Mouse (Mus musculus): ENCODE results near the gene H2-Q6. TPM values are rescaled to one million over a fixed set of nuclear protein-coding genes. Genes with fewer than 3 reads are reported as not detected.
"Not testable (repeated sequence)": the region's sequence is repeated elsewhere in the genome, so short reads cannot be mapped to it uniquely, and the experiment has no call there.

Gene H2-Q6
- 235 to 503 TPM (median 268 TPM) in 3 replicates for total RNA-seq (2017)

DNA sequence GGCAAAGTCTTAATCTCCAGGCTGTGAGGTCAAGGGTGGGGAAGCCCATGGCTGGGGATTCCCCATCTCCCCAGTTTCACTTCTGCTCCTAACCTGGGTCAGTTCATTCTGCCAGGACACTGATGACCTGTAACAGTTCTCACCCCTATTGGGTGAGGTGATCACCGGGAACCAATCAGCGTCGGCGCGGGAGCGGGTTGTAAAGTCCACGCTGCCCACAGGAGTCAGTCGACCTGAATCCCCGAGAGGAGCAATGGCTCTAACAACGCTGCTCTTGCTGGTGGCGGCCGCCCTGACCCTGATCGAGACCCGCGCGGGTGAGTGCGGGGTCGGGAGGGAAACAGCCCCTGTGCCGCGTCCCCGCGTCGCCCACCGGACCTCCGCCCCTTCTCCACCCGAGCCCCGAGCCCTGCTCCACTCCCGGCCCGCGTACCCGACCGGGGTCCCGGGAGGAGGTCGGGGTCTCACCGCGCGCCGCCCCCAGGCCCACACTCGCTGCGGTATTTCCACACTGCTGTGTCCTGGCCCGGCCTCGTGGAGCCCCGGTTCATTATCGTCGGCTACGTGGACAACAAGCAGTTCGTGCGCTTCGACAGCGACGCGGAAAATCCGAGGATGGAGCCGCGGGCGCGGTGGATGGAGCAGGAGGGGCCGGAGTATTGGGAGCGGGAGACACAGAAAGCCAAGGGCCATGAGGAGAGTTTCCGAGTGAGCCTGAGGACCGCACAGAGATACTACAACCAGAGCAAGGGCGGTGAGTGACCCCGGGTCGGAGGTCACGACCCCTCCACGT lies at the start of gene H2-Q6:
Gene H2-Q6 (plus strand): TSS at position 227 of the 793 bp plus-strand sequence.
- ATAC-seq (replicated peaks; ENCODE audit: insufficient number of reproducible peaks, low FRiP score, low TSS enrichment, poor library complexity, severe bottlenecking) = peak; percentile 93

DNA sequence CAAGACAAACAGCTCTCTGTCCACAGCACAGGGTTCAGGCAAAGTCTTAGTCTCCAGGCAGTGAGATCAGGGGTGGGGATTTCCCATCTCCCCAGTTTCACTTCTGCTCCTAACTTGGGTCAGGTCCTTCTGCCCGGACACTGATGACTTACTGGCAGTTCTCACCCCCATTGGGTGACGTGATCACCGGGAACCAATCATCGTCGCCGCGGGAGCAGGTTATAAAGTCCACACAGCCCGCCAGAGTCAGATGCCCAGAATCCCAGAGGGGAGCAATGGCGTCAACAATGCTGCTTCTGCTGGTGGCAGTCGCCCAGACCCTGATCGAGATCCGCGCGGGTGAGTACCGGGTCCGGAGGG lies 45.3 kb upstream of the H2-Q6 start, which contains the start of gene H2-Q4:
Gene H2-Q4 (plus strand): TSS at position 249 of the 360 bp plus-strand sequence.
- ATAC-seq (replicated peaks; ENCODE audit: insufficient number of reproducible peaks, low FRiP score, low TSS enrichment, poor library complexity, severe bottlenecking) = peak; percentile 99

DNA sequence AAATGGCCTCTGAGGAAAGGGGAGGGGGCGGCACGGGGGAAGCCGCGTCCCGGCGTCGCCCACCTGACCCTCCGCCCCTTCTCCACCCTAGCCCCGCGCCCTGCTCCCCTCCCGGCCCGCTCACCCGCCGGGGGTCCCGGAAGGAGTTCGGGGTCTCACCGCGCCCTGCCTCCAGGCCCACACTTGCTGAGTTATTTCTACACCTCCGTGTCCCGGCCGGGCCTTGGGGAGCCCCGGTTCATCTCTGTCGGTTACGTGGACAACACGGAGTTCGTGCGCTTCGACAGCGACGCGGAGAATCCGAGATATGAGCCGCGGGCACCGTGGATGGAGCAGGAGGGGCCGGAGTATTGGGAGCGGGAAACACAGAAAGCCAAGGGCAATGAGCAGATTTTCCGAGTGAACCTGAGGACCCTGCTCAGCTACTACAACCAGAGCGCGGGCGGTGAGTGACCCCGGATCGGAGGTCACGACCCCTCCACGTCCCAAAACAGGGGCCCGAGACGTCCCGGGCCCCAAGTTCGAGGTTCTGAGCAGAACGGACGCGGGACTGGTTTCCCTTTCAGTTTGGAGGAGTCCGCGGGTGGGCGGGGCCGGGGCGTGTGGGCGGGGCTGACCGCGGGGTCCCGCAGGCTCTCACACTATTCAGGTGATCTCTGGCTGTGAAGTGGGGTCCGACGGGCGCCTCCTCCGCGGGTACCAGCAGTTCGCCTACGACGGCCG lies 44.8 kb upstream of the H2-Q6 start:
- ATAC-seq (replicated peaks; ENCODE audit: insufficient number of reproducible peaks, low FRiP score, low TSS enrichment, poor library complexity, severe bottlenecking) = peak; percentile 12; the same call in 1 of the 2 replicates

DNA sequence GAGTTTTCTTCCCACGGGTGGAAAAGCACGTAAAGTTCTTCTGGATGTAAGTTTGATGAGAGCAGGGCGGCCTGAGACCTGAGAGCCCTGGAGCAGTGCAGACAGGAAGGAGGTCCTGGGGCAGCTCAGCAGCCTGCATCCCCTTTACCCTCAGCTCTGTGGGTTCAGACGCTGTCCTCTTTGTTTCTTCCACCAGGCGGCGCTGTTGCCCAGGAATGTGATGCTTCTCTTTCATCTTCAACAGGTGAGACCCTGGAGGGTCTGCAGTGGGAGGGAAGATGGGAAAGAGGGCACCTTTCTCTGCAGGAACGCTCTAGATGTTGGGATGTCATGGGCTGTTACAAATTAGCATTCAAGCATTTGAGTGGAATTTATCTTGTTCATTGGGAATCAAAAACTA lies 34.9 kb upstream of the H2-Q6 start:
- ATAC-seq (replicated peaks; ENCODE audit: insufficient number of reproducible peaks, low FRiP score, low TSS enrichment, poor library complexity, severe bottlenecking) = not testable (repeated sequence)

DNA sequence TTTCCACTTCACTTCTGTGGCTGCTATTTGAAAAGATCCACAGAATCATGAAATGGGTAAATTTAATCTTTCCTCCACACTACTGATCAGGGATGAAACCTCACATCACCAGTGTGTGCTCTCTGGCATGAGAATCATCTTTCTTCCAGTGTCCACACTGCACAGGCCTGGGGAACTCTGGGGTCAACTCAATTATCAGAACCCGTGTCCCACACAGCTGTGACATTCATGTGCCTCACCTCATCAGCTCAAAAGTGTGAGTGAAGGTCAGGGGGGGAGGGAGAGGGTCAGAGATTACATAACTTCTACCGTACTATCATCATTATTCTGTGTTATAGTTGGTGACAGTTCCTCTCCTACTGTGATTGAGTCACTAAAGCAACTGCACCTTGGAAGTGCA lies 32.0 kb upstream of the H2-Q6 start:
- ATAC-seq (replicated peaks; ENCODE audit: insufficient number of reproducible peaks, low FRiP score, low TSS enrichment, poor library complexity, severe bottlenecking) = not testable (repeated sequence)

DNA sequence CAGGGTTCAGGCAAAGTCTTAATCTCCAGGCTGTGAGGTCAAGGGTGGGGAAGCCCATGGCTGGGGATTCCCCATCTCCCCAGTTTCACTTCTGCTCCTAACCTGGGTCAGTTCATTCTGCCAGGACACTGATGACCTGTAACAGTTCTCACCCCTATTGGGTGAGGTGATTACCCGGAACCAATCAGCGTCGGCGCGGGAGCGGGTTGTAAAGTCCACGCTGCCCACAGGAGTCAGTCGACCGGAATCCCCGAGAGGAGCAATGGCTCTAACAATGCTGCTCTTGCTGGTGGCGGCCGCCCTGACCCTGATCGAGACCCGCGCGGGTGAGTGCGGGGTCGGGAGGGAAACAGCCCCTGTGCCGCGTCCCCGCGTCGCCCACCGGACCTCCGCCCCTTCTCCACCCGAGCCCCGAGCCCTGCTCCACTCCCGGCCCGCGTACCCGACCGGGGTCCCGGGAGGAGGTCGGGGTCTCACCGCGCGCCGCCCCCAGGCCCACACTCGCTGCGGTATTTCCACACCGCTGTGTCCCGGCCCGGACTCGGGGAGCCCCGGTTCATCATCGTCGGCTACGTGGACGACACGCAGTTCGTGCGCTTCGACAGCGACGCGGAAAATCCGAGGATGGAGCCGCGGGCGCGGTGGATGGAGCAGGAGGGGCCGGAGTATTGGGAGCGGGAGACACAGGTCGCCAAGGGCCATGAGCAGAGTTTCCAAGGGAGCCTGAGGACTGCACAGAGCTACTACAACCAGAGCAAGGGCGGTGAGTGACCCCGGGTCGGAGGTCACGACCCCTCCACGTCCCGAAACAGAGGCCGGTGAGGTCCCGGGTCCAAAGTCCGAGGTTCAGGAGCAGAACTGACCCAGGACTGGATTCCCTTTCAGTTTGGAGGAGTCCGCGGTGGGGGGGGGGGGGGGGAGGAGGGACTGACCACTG lies 30.5 kb upstream of the H2-Q6 start:
- peak; percentile 97 for ATAC-seq (replicated peaks; ENCODE audit: insufficient number of reproducible peaks, low FRiP score, low TSS enrichment, poor library complexity, severe bottlenecking)

DNA sequence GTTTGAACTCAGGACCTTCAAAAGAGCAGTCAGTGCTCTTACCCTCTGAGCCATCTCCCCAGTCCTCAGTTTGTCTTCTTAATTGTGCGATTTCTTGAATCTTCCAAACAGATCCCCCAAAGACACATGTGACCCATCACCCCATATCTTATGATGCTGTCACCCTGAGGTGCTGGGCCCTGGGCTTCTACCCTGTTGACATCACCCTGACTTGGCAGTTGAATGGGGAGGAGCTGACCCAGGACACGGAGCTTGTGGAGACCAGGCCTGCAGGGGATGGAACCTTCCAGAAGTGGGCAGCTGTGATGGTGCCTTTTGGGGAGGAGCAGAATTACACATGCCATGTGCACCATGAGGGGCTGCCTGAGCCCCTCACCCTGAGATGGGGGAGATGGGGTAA lies 27.7 kb upstream of the H2-Q6 start:
- not testable (repeated sequence) for ATAC-seq (replicated peaks; ENCODE audit: insufficient number of reproducible peaks, low FRiP score, low TSS enrichment, poor library complexity, severe bottlenecking)

DNA sequence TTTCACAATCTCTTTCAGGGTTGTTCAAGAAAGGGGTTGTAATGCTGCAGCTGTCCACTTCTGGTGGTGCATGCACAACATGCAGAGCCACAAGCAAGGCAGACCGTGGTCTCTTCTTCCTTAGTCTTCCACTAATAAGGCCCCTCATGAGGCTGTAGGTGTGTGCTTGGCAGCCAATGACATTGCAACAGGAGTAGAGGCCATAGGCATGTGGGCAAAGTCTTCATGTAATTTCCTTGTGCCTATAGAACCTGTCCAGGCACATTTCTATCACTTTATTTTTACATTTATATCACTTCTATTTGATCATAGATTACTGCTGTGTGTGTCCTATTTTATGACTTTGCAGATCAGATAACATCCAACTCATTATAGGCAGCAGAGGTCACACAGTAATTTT lies 11.6 kb upstream of the H2-Q6 start:
- ATAC-seq (replicated peaks; ENCODE audit: insufficient number of reproducible peaks, low FRiP score, low TSS enrichment, poor library complexity, severe bottlenecking) = not testable (repeated sequence)

DNA sequence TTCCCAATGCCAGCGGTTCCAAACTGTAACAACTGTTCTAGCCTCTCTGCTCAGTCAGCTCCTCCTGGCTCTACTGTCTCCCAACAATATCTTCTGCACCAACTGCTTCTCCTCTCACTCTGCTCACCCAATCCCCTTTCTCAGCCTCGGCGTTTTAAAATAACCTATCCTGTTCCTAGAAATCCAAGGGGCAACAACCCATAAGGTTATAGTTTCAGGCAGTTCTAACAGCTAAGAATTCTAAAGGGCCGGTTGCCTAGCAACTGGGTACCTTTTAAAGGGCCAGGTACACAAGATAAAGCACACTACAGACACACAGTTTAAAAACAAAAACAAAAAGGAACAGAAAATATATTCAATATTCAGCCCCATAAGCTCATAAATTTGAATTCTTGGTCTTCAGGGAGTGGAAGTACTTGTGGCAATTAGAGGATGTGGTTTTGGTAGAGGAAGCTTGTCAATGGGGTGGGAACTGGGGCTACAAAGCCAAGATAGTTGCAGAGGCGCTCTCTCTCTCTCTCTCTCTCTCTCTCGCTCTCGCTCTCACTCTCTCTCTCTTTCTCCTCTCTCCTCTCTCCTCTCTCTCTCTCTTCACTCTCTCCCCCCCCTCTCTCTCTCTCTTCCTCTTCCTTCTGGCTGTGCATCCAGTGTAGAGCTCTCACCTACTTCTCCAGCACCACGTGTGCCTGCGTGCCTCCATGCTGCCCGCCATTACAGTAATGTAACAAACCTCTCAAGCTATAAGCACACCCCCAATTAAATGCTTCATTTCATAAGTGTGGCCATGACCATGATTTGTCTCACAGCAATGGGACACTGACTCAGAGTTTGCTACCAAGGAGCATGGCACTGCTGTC lies 9.1 kb upstream of the H2-Q6 start:
- ATAC-seq (replicated peaks; ENCODE audit: insufficient number of reproducible peaks, low FRiP score, low TSS enrichment, poor library complexity, severe bottlenecking) = peak; percentile 78

DNA sequence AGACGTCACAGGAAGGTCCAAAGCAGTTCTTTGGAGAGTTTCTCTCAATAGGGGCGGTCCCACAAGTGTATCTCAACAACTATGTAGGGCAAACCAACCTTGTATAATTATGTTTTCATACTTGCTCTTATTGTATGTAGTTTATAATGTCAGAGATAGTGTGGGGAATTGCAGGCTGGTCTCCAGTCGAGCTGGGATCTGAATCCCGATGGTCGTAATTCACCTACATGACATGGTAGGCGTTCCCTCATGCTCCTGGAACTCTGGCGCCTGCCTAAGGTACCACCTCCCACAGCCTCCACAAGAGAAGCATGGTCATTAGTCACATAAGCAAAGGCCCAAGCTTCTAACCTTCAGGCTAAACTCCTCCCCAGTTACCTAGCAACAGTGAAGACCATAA lies 5.9 kb upstream of the H2-Q6 start:
- ATAC-seq (replicated peaks; ENCODE audit: insufficient number of reproducible peaks, low FRiP score, low TSS enrichment, poor library complexity, severe bottlenecking) = no peak

DNA sequence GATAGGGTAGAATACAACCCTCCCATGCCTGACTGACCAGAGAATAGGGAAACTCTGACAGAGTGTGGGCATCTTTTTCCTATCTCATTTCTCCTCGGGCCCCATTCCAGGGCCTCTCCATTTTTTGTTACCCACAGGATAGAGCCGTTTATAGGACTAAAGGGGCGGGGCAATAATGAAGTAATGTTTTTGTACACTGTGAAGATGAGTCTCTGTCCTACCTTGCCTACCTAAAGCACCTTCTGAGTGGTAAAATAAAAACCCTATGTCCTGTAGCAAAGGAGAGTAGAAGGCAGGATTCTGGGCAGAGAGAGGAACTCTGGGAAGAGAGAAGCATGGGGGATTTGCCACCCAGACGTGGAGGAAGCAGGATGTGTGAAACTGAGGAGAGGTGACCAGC lies 5.1 kb upstream of the H2-Q6 start:
- not testable (repeated sequence) for ATAC-seq (replicated peaks; ENCODE audit: insufficient number of reproducible peaks, low FRiP score, low TSS enrichment, poor library complexity, severe bottlenecking)

DNA sequence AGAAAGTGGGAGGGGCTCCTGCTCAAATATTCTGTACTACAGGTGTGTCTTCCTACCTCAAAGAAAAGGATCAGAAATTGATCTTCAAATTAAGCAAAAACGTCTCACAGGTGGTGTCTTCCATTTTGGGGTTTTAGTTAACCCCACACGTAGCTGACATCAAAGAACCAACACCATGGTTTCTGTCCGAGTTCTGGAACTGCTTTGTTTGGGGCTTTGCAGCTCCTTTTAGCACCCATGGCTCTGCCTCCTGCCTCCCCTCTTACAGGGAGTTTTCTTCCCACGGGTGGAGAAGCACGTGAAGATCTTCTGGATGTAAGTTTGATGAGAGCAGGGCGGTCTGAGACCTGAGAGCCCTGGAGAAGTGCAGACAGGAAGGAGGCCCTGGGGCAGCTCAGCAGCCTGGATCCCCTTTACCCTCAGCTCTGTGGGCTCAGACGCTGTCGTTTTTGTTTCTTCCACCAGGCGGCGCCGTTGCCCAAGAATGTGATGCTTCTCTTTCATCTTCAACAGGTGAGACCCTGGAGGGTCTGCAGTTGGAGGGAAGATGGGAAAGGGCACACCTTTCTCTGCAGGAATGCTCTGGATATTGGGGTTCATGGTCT lies 4.3 kb upstream of the H2-Q6 start:
- ATAC-seq (replicated peaks; ENCODE audit: insufficient number of reproducible peaks, low FRiP score, low TSS enrichment, poor library complexity, severe bottlenecking) = not testable (repeated sequence)

DNA sequence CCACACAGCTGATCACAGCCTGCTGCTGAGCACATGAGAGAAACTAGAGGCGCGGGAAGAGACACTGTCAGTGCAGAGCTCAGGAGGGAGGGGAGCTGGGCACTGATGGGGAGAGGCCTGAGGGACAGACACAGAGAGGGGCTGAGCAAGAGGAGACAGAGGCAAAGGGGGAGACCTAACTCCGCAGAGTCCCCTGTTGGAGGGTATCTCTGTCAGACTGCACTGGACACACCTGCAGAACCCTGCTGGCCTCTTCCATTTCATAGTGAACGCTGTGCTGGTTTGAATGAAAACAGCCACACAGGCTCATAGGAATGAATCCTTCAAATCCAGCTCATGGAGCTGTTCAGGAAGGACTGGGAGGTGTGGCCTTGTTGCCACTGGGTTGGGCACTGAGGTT lies 3.3 kb upstream of the H2-Q6 start:
- not testable (repeated sequence) for ATAC-seq (replicated peaks; ENCODE audit: insufficient number of reproducible peaks, low FRiP score, low TSS enrichment, poor library complexity, severe bottlenecking)

DNA sequence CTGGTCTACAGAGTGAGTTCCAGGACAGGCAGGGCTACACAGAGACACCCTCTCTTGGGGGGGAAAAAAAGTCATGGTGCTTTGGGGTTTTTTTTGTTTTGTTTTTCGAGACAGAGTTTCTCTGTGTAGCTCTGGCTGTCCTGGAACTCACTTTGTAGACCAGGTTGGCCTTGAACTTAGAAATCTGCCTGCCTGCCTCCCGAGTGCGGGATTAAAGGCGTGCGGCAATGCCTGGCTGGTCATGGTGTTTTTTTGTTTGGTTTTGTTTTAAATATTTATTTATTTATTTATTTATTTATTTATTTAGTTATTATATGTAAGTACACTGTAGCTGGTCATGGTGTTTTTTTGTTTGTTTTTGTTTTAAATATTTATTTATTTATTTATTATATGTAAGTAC lies 2.3 kb upstream of the H2-Q6 start:
- not testable (repeated sequence) for ATAC-seq (replicated peaks; ENCODE audit: insufficient number of reproducible peaks, low FRiP score, low TSS enrichment, poor library complexity, severe bottlenecking)

DNA sequence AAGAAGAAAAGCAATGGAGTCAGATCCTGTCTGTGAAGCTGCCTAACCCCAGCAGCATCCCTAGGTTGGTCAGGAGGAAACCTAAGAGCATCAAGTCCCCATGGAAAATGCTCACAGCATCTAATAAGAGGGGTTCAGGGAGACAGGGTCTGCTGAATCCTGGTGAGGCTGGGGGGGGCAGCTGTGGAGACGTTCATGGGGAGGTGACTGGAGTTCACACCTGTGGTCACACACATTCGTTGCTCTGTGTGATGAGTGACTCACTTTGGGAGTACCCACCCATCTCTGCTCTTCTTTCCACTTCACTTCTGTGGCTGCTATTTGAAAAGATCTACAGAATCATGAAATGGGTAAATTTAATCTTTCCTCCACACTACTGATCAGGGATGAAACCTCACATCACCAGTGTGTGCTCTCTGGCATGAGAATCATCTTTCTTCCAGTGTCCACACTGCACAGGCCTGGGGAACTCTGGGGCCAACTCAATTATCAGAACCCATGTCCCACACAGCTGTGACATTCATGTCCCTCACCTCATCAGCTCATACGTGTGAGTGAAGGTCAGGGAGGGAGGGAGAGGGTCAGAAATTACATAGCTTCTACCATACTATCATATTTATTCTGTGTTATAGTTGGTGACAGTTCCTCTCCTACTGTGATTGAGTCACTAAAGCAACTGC lies 1.4 kb upstream of the H2-Q6 start:
- ATAC-seq (replicated peaks; ENCODE audit: insufficient number of reproducible peaks, low FRiP score, low TSS enrichment, poor library complexity, severe bottlenecking) = not testable (repeated sequence)

DNA sequence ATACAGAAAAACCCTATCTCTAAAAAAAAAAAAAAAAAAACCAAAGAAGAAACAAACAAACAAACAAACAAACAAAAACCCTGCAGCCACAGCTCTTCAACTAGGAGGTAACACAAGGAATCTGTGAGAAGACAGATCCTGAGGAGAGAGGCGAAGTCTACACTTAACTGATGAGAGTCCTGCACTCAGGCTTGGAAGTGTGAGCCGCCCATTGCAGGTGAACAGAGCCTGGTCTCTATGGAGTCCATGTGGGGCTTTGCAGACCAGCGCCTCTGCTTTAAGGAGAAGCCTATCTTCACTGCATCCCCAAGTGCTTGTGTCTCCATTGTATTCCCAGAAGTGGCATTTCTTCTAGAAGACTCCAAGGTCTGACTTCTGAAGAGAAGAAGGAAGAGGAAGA lies 544 bp upstream of the H2-Q6 start:
- ATAC-seq (replicated peaks; ENCODE audit: insufficient number of reproducible peaks, low FRiP score, low TSS enrichment, poor library complexity, severe bottlenecking) = not testable (repeated sequence)

DNA sequence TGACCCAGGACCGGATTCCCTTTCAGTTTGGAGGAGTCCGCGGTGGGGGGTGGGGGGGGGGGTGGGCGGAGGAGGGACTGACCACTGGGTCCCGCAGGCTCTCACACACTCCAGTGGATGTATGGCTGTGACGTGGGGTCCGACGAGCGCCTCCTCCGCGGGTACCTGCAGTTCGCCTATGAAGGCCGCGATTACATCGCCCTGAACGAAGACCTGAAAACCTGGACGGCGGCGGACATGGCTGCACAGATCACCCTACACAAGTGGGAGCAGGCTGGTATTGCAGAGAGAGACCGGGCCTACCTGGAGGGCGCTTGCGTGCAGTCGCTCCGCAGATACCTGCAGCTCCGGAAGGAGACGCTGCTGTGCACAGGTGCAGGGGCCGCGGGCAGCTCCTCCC lies 824 bp downstream of the H2-Q6 start:
- not testable (repeated sequence) for ATAC-seq (replicated peaks; ENCODE audit: insufficient number of reproducible peaks, low FRiP score, low TSS enrichment, poor library complexity, severe bottlenecking)

All from monocyte, adult 5-6 weeks (primary cell).